Mouse (Mus musculus) cerebellum, postnatal 4 days (tissue): ENCODE measurements around the gene 4930415O20Rik.

ENCODE experiments used
- DNase-seq, 2 experiments: peaks; one replicate each; pipeline ENCODE4 v3.0.0; 2022; ENCODE audit warnings: low spot score in 2 of 2, mixed read lengths in 1 of 2

Gene 4930415O20Rik

DNA sequence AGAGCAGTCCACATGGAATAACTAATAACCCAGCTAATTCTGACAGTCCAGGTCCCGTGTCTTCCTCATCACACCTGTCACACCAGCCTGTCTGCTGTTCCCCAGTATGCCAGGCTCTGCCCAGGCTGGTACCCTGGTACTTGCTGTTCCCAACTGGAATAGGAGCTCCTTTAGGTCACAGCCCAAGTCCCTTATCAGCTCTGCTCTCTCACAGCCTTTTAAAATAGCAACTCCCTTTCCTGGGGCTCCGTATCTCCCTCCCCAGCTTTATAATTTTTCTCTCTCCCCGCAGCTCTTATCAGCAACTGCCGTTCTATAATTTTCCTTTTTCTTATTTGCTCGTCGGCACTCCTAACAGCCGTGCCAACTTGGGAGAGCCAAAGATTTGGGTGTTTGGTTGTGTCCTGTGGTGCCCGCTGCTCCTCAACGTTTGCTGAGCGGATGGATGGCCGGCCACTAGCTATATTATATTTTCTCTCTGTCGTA lies 35.3 kb downstream of the 4930415O20Rik start:
- no peak for DNase-seq

DNA sequence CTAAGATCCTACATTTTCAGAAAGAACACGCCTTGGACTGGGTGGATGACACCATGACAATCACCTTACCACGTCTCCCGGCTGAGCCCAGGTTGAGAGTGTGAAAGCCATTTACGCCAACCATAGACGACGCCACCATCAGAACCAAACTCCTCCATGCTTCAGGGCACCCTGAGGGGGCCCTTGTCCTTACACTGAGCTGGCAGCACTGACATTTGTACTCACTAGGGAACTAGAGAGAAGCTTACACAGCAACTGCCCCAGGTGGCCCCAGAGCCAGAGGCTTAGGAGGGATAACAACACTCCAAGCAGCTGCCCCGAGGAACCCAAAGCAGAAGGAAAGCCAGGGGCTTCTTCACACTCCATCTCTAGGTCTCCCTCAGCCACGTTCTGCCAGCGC lies 35.9 kb downstream of the 4930415O20Rik start:
- DNase-seq: no peak

GRCm38 (mm10) chr15:98607557-98607956 lies 36.8 kb downstream of the 4930415O20Rik start:
- no peak for DNase-seq

GRCm38 (mm10) chr15:98608058-98608783 lies 37.4 kb downstream of the 4930415O20Rik start:
- no peak for DNase-seq

- DNase-seq: peak in 1 of 2 experiments; percentile 20
These were observed 38.0 kb downstream of the 4930415O20Rik start for GRCm38 (mm10) chr15:98608784-98609250.

GRCm38 (mm10) chr15:98609331-98610130 lies 38.7 kb downstream of the 4930415O20Rik start, which contains the start of gene Adcy6:
TSS of gene Adcy6 (minus strand) at chr15:98610076.
- DNase-seq: peak; percentile 63 to 77

DNA sequence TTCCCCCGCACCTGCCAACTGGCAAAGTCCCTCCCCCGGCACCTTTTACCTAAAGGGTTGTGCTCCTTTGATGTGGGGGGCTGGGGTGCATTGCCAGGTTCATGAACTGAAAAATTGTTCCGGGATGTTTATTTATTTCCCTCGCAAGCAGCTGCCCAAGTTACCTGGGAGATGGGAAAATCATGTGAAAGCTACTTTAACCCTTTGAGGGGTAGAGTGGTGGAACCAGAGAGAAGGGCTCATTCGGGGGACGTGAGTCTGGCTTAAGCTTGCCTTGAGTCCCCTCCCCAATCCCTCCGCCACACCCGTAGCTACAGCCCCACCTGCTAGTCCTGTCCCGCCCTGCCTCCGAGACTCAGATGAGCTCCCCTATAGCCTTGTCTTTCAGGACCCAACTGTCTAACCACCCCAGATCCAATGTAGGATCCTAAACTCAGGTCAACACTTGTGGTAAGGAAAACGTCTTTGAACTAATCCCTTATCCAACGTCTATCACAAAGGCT lies 39.4 kb downstream of the 4930415O20Rik start:
- DNase-seq: no peak

- DNase-seq: no peak
These were observed 41.4 kb downstream of the 4930415O20Rik start for GRCm38 (mm10) chr15:98612229-98612628.

DNA sequence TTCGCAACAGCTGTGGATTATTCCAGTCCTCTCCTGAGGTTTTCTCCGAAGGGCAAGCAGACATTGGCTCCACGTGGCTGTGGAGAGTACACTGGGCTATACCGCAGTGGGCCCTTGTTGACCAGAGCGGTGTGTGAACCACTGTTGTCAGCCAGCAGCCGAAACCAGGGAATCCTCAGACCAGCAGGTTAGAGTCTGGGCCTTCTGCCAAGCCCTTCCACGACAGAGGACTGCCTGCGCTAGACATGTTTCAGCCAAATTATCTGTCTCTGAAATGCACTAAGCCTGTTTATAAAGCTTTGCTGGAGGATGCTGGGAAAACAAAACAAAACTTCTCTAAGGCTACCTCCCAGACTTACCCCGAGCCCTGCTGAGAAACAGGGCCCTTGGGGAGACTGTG lies 43.7 kb downstream of the 4930415O20Rik start:
- peak in 1 of 2 experiments; percentile 50 for DNase-seq

DNA sequence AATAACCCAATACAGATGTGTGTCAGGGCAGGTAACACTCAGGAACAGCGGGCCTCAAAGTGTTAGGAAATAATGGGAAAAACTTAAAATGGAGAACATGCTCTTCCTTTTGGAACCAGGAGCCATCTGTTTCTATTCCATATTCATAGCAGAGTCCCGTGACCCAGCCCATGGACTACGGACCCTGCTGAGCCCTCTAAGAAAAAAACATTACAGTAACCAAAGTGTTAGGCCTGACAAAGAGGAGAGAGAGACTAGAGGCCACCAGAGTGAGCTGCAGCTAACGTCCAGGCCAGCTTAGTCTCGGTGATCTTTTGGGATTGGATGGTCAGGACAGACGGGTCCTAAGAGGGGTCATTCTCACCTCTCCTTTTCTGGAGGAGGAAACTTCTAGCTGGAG lies 44.2 kb downstream of the 4930415O20Rik start:
- DNase-seq: no peak

- no peak for DNase-seq
These were observed 44.9 kb downstream of the 4930415O20Rik start for GRCm38 (mm10) chr15:98615751-98616150.

DNA sequence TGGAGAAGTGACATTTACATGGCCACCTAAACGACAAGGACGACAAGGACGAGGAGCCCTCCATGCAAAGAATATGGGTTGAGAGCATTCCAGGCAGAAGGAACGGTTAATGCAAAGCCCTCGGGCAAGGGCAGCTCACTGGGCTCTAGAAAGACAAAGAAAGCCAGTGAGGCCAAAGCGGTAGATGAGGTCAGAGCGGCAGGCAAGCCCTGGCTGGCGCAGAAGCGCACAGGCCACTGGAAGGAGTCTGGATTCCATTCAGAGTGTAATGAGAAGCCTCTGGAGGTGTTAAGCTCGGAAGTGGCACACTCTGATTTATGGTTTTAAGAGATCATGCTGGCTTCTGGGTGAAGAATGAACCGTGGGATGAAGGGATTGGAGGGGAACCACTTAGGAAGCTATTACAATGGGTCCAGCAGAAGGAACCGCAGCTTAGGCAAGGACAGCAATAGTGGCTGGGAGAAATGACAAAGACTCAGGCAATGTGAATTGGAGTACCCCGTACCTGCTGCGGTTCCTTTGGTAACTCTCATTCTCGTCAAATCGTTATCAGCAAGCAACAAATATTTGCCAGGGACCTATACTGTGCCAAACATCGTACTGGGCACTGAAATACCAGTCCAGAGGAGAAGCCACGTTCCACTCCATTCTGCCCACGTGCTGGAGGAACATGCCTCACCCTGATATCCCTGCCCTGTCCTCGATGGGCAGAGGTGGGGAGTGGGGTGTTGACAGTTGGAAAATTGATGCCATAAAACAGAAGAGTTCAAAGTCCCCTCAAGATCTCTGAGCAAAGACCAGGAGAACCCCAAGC lies 45.8 kb downstream of the 4930415O20Rik start:
- no peak for DNase-seq

- peak; percentile 79 to 85 for DNase-seq
These were observed 46.4 kb downstream of the 4930415O20Rik start for GRCm38 (mm10) chr15:98617176-98617537.

- DNase-seq: no peak
These were observed 51.4 kb downstream of the 4930415O20Rik start for GRCm38 (mm10) chr15:98622199-98622598.

GRCm38 (mm10) chr15:98622721-98623120 lies 51.9 kb downstream of the 4930415O20Rik start:
- DNase-seq: no peak

DNA sequence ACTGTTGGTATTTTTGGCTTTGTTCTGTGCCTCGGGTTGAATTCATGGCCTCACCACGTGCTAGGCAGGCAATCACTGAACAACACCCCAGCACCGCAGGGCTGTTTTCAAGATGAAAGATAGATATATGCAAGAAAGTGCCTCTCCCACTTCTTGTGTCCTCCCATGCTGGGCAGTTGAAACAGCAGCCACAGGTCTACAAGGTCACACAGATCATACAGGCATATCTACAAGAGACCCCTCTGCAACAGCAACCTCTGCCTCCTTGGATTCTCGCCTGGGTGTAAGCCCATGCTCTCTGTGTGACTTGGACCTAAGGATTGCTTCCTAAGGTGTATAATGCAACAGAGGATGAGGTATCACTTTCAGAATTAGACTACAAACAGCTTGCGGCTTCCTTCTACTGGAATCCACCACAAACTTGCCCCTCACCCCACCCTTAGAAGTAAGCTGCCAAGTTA lies 52.6 kb downstream of the 4930415O20Rik start:
- no peak for DNase-seq

- no peak for DNase-seq
These were observed 55.3 kb downstream of the 4930415O20Rik start for GRCm38 (mm10) chr15:98626078-98626477.

DNA sequence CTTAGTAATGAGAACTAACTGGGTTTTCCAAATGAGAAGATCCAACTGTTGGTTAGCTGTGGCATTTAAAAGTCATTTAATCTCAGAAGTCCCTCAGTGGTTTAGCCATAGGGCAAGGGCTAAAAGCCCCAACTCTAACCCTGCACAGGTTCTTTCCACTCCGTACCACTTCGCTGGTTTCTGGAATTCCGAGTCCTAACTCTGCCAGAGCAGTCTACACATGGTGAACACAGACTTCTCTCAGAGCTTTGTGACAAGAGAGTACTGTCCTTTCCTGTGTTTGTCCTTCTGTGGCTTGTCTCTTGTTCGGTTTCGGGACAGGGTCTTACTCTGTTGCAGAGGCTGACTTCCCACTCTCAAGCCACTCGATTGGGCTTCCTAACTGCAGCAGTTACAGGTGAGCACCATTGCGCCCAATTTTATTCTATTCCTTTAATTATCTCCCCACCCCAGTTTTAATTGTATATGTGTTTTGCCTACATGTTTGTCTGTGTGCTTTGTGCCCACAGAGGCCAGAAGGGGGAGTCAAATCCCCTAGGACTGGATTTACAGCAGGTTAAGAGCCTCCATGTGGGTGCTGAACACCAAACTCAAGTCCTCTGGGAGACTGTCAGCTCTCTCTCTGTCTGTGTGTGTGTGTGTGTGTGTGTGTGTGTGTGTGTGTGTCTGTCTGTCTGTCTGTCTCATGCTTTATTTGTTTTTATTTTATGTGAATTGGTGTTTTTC lies 55.8 kb downstream of the 4930415O20Rik start:
- DNase-seq: no peak

DNA sequence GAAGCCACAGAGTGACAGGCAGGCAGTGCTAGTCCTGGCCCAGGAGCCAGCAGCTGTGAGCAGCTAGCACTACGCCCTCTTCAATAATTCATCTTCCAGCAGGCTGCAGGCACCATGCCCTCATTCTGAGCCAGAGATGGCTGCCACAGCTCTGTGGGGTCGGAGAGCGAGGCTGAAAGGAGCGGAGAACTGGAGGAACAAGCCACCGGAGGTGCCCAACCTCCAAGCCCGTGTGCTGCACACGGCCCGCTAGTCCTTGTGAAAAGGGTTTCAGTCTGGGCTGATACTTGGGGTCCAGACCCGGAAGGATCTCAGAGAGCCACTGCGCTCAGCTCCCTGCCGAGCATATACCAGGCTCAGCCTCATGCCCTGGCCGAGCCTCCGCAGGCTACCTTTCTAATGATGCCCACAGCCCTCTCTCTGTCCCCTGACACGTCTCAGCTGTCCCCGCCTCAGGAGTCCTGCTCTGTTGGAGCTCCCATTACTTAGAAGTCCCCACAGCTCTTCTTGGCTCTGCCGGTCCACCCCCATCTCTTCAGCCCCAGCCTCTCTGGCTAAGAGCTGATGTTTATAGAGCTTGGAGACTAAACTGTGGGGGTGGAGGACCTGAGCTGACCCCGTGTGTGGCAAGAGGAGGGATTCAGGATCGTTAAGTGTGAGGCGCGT lies 57.9 kb downstream of the 4930415O20Rik start:
- DNase-seq: no peak

GRCm38 (mm10) chr15:98629464-98629863 lies 58.7 kb downstream of the 4930415O20Rik start:
- DNase-seq: no peak
